Mouse (Mus musculus) T-cell, adult 2 months (primary cell): ENCODE results near the gene Pdcd2.
A peak's percentile ranks its signal among the peaks of the same experiment; 100 is the strongest.
"Not testable (repeated sequence)": the region's sequence is repeated elsewhere in the genome, so short reads cannot be mapped to it uniquely, and the experiment has no call there.

Experiments
- DNase-seq: peaks from one replicate; pipeline ENCODE4 v3.0.0; 2022; ENCODE audit warnings: low spot score

Gene Pdcd2

GRCm38 (mm10) chr17:15526986-15527810, at the start of gene Pdcd2:
TSS of gene Pdcd2 (minus strand) at chr17:15527301.
- peak; percentile 93 for DNase-seq

GRCm38 (mm10) chr17:15575056-15575455, 48.0 kb upstream of the Pdcd2 start:
- DNase-seq: no peak

GRCm38 (mm10) chr17:15566908-15567307, 39.8 kb upstream of the Pdcd2 start:
- no peak for DNase-seq

GRCm38 (mm10) chr17:15564928-15565300, 37.8 kb upstream of the Pdcd2 start:
- DNase-seq: no peak

GRCm38 (mm10) chr17:15564014-15564927, 37.2 kb upstream of the Pdcd2 start, which contains the start of gene Prdm9:
TSS of gene Prdm9 (minus strand) at chr17:15564354.
- peak; percentile 98 for DNase-seq

GRCm38 (mm10) chr17:15559946-15560345, 32.8 kb upstream of the Pdcd2 start:
- no peak for DNase-seq

GRCm38 (mm10) chr17:15549713-15550112, 22.6 kb upstream of the Pdcd2 start:
- no peak for DNase-seq

GRCm38 (mm10) chr17:15546440-15546839, 19.3 kb upstream of the Pdcd2 start:
- no peak for DNase-seq

- not testable (repeated sequence) for DNase-seq
These were observed 16.8 kb upstream of the Pdcd2 start for GRCm38 (mm10) chr17:15543868-15544267.

GRCm38 (mm10) chr17:15540309-15540708, 13.2 kb upstream of the Pdcd2 start:
- no peak for DNase-seq

- DNase-seq: no peak
These were observed 9.4 kb upstream of the Pdcd2 start for GRCm38 (mm10) chr17:15536457-15536904.

- DNase-seq: no peak
These were observed 8.8 kb upstream of the Pdcd2 start for GRCm38 (mm10) chr17:15535943-15536342.

- no peak for DNase-seq
These were observed 8.2 kb upstream of the Pdcd2 start for GRCm38 (mm10) chr17:15535162-15535800.

GRCm38 (mm10) chr17:15530141-15530540, 3.0 kb upstream of the Pdcd2 start:
- DNase-seq: peak; percentile 41

- no peak for DNase-seq
These were observed 1.8 kb upstream of the Pdcd2 start for GRCm38 (mm10) chr17:15528887-15529286.

GRCm38 (mm10) chr17:15527811-15528136, 673 bp upstream of the Pdcd2 start:
- no peak for DNase-seq

GRCm38 (mm10) chr17:15526304-15526703, 797 bp downstream of the Pdcd2 start:
- DNase-seq: no peak

GRCm38 (mm10) chr17:15518766-15519165, 8.3 kb downstream of the Pdcd2 start:
- no peak for DNase-seq

GRCm38 (mm10) chr17:15518186-15518585, 8.9 kb downstream of the Pdcd2 start:
- DNase-seq: no peak

- no peak for DNase-seq
These were observed 9.3 kb downstream of the Pdcd2 start for GRCm38 (mm10) chr17:15517776-15518175.

GRCm38 (mm10) chr17:15510694-15511093, 16.4 kb downstream of the Pdcd2 start:
- DNase-seq: no peak

GRCm38 (mm10) chr17:15499656-15500394, 27.3 kb downstream of the Pdcd2 start, which contains the start of the genes Psmb1 and Tbp:
TSS of gene Psmb1 (minus strand) at chr17:15499751.
TSS of gene Tbp (plus strand) at chr17:15499888.
- DNase-seq: peak; percentile 98
